Mouse (Mus musculus): ENCODE data around the gene Pakap. TPM values are rescaled to one million over a fixed set of nuclear protein-coding genes. Genes with fewer than 3 reads are reported as not detected.
A peak's percentile ranks its signal among the peaks of the same experiment; 100 is the strongest.

Pakap gene
- total RNA-seq, 2 experiments from 2014 or later: 73.5 to 80.4 TPM

DNA sequence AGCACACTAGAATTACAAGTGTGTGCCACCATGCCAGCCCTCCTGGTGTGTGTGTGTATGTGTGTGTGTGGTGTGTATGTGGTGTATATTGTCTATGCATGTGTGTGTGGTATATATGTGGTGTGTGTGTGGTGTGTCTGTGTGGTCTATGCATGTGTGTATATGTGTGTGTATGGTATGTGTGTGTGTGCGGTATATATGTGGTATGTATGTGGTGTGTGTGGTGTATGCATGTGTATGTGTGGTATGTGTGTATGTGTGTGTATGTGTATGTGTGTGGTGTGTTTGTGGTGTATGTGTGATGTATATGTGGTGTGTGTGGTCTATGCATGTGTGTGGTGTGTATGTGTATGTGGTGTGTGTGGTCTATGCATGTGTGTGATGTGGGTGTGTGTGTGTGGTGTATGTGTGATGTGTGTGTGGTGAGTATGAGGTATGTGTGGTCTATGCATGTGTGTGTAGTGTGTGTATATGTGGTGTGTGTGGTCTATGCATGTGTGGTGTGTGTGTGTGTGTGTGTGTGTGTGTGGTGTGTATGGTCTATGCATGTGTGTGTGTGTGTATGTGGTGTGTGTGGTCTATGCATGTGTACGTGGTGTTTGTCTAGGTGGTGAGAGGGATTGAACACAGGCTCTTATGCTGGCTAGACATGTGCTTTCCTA is 203.7 kb downstream of the Pakap start:
- DNase-seq: no peak

GRCm38 (mm10) chr4:57772851-57773510 is 205.0 kb downstream of the Pakap start:
- peak; percentile 54 for DNase-seq

DNA sequence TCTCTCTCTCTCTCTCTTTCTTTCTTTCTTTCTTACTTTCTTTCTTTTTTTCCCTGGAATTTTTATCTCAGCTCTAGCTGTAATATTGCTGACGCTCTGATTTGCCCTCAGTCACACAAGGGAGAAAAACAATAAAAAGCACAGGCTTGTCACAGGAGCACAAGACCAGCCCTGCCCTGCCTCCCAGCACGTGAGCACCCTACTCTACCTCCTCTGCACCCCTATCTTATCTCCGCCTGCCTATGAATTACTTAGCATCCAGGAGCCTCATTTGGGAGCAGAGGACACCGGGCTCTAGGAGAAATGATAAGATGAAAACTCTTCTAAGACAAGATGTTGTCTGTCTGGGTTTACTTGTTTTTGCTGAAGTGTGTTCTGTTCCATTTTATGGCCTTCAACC is 206.5 kb downstream of the Pakap start:
- DNase-seq: no peak

GRCm38 (mm10) chr4:57775582-57775981 is 207.6 kb downstream of the Pakap start:
- no peak for DNase-seq

DNA sequence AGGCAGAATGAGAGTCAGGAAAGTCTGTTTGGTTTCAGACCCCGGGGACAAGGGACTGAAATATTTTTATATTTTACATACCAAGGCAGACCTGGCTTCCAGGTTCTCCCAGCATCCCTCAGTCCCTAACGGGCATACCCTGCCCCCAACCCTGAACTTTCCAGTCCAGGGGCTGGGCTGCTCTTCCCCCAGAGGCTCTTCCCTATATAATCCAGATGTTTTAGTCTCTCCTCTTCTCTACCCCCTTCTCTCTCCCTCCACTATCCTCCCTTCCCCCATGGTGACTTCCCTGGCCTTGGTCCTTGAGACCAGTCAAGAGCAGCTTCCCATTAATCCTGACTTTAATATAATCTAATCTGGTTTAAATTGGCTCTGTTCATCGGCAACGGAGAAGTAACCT is 212.4 kb downstream of the Pakap start:
- DNase-seq: no peak

- no peak for DNase-seq
These were observed 213.1 kb downstream of the Pakap start for GRCm38 (mm10) chr4:57780833-57781641.

GRCm38 (mm10) chr4:57781994-57782393 is 214.0 kb downstream of the Pakap start:
- DNase-seq: peak; percentile 77

- peak; percentile 45 for DNase-seq
These were observed 214.8 kb downstream of the Pakap start for GRCm38 (mm10) chr4:57782549-57783390.

- no peak for DNase-seq
These were observed 215.4 kb downstream of the Pakap start for GRCm38 (mm10) chr4:57783391-57783770.

DNA sequence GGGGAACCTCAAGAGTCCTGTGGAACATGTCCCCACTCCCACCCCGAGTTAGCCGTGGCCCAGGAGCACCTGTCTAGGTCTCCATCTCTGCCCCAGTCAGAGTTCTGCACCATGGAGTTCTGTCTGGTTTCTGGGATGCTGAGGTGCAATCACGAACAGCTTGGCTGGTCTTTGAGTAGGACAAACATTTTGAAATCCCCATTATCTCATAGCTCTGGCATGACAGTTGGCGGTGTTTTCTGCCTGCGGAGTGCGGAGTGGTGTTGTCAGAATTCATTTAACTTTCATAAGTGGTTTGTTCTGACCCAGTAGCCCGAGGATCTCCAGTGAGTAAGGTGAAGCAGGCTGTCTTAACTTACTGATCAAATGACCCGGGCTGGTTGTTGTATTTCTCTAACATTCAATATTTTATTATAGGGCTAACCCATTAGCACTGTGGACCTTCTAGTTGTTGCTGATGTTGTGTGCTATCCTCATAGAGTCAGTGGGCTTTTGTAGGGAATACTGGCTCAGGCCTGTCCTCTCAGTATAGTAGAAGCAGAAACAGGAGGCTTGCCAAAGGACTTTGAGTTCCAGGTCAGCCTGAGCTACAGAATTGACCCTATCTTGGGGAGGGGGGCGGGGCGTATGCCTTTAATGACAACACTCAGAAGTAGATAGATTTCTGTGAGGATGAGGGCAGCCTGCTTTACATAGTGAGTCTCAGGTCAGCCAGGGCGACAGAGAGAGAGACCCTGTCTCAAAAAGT is 216.0 kb downstream of the Pakap start:
- peak; percentile 49 for DNase-seq

- peak; percentile 35 for DNase-seq
These were observed 220.7 kb downstream of the Pakap start for GRCm38 (mm10) chr4:57788709-57789108.

GRCm38 (mm10) chr4:57789118-57789517 is 221.1 kb downstream of the Pakap start:
- DNase-seq: no peak

- DNase-seq: no peak
These were observed 226.0 kb downstream of the Pakap start for GRCm38 (mm10) chr4:57793989-57794388.

DNA sequence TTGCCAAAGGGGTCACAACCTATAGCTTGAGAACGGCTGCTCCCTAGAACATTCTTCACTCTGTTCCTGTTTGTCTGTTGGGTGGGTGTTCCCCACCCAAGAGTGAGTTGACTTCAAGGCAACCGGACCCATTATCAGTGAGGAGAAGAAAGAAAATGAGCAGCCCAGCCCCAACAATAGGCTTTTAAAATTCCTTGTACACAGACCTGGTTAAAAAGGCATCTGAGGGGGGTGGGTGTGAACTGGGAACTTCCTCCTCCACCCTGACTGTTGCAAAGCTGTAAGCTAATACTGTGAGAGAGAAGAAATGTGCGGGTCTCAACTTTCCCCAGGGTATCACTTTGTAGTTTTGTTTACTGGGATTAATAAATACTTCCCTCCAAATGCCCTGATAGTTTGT is 226.6 kb downstream of the Pakap start:
- DNase-seq: no peak

GRCm38 (mm10) chr4:57797548-57798285 is 229.7 kb downstream of the Pakap start:
- no peak for DNase-seq

- DNase-seq: no peak
These were observed 230.5 kb downstream of the Pakap start for GRCm38 (mm10) chr4:57798286-57799018.

DNA sequence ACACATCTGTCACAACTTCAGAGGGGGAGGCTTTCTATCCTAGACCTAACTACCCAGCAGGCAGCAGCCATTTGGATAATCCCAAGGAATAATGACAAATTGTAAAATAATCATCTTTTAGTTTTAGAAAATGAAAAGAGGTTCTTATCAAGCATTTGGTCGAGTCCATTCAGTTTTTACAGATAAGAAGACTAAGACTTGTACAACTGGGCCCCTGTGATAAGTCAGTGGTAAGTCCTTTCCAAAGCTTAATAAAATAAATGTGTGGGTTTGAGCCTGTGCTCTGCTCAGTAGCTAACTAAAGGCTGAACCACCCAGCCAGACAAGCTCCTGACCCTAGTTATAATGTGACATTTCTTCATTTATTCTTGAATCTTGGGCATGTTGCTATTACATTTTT is 231.3 kb downstream of the Pakap start:
- no peak for DNase-seq

GRCm38 (mm10) chr4:57801239-57801638 is 233.3 kb downstream of the Pakap start:
- DNase-seq: no peak

- DNase-seq: no peak
These were observed 234.0 kb downstream of the Pakap start for GRCm38 (mm10) chr4:57801986-57802385.

DNA sequence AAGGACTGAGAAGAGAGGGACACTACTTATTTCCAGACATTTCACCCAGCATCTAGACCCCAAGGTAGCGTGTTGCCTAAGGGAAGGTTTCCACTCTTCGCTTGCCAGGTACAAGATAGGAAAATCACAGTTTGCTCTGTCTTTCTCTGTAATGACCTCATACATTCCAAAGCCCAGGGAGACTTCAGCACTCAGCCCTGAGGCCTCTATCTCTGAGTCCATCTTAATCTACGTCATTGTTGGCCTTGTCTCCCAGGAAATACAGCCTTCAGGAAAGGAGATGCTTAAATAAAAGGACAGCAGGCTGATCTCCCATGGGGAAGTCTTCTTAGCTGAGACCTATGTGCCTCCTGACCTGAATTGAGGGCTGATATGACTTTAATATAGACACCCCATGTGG is 234.4 kb downstream of the Pakap start:
- no peak for DNase-seq
